Mouse (Mus musculus) splenic B cell, adult 2 months (primary cell): ENCODE results near the gene Atp5k.

ENCODE experiments used
- DNase-seq: peaks from one replicate; pipeline ENCODE4 v3.0.0-alpha.2; 2011; ENCODE audit warnings: low read depth, low spot score
- H3K27me3 ChIP-seq: 2 replicates; pipeline ENCODE4 v1.6.1; 2012; ENCODE audit warnings: mild to moderate bottlenecking, low read length, moderate library complexity, mixed read lengths; ENCODE audit not compliant: control insufficient read depth, poor library complexity, insufficient read depth, severe bottlenecking
- H3K36me3 ChIP-seq: 2 replicates; pipeline ENCODE4 v1.6.1; 2012; ENCODE audit warnings: mild to moderate bottlenecking, low read length, moderate library complexity, mixed read lengths; ENCODE audit not compliant: control insufficient read depth, poor library complexity, insufficient read depth, severe bottlenecking

Atp5k gene

DNA sequence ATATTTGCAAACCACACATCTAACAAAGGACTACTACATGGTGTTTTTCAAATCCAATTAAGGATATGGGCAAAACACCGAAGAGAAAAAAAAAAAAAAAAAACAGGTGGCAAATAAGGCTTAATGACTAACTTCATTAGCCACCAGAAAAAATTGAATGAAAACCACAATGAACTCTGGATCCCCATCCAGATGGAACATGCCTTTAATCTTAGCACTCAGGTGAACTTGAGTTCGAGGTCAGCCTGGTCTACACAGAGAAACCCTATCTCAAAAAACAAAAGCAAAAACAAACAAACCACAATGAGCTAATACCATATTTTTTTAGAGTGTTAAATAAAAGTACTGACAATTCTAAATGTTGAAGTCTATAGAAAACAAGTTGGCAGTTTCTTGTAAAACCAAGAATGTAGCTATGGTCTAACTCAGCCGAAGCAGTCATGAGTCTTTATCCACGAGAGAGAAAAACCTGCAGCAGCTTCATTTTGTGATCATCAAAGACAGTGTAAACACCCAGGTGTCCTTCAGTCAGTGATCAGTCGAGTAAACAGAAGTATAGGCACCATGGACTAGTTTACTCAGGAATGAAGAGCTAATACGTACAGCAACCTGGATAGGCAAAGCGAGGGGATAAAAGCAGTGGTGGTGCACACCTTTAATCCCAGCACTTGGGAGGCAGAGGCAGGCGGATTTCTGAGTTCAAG is 16.7 kb upstream of the Atp5k start:
- no peaks in the 10 kb centered on the region for H3K36me3 ChIP-seq
- no peaks in the 10 kb centered on the region for H3K27me3 ChIP-seq
- DNase-seq = no peak

DNA sequence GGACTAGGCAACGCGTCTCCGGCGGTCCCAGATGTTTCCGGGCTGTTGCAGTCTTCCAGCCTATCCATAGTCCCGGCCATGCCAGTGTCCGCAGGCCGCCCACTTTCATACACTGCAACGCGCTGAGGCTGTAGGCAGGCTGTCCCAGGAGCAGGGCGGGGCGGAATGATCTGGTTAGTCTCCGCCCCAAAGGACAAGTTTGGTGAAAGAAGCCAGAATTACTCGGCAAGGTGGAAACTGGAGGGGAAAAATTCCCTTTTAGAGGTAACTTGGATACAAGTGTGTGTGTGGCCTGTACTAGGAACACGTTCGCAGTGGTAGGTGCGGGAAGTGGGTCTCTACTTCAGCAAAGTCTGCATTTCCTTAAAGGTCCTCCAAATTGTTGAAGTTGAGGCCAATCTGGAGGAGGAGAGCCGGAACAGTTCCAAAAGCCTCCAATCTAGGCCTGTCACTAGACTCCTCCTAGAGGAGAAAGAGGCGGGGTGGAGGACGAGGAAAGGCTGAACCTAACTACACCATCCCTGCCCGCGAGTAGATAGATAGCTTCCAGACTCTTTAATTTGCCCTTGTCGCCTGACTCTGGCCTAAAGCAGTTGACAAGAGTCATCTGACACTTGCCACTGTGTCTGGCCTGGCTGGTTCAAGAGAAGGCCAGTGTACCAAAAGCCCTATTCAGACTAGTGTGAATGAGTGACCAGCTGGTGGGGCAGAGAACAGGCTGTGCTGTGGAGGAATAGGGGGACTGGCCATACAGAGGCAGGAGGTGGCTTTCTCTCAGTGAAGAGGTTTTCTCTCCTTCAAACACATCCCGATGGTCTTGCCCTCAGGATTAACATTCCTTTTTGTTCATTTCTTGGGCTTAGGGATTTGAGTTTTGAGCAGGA is 14.8 kb upstream of the Atp5k start, which contains the start of gene Mfsd7a:
Gene Mfsd7a (minus strand): TSS at position 107 of the 884 bp plus-strand sequence.
- H3K36me3 ChIP-seq = no peaks in the 10 kb centered on the region
- H3K27me3 ChIP-seq = no peaks in the 10 kb centered on the region
- DNase-seq = no peak

DNA sequence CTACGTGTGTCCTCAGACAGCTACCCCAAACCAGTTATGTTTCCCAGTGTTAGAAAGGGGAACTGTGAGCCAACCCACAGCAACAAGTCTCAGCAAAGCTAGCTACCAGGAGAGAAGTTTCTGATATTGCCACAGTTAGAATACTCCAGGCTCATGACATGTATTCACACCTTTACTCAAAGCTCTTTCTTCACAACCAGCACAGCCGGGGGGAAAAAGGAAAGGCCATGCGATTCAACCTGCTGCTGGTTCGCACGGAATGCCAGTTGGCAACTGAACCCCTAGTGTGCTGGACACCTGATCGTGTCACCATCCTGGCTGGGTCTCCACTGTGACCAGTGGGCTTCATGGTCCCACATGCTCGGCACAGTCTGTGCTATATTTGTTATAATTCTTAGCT is 13.6 kb upstream of the Atp5k start:
- DNase-seq = no peak
- Histone ChIP-seq H3K36me3 (no peaks in the 10 kb centered on the region), H3K27me3 (no peaks in the 10 kb centered on the region)

DNA sequence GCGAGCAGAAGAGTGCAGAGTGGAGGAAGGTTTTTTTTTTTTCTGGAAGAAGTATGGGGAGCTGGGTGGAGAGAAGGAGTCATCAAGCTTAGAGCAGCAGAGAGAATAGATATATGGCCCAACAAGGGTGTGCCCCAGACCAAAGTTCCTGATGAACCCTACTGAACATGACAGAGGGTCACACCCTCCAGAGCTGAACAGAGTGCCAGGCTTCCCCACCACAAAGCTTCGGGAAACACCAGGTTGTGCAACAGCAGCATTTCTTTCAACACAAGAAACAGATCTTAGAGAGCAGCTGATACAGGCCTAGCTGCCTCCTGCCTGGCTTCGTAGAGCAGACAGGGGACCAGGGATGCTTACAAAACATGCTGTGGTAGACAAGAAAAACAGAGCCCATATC is 12.7 kb upstream of the Atp5k start:
- Histone ChIP-seq H3K36me3 (no peaks in the 10 kb centered on the region), H3K27me3 (no peaks in the 10 kb centered on the region)
- no peak for DNase-seq

DNA sequence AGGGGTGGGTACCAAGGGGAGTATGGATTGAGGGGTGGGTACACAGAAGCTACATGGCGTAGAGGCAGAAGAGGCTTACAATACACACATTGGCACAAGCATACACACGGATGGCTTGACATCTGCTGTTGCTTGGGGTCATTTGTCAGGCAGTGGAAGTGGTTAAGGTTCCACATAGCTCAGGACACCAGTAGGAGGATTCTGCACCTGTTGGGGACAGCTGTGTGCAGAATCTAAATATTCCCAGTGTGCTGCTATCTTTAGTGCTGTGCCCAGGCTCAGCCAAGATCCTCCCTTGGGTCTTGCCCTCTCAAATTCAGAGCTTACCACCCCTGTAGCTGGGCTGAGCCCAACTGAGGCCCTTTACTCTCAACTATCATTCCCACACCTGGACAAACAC is 1.9 kb upstream of the Atp5k start:
- DNase-seq = no peak
- no peaks in the 10 kb centered on the region for H3K27me3 ChIP-seq

DNA sequence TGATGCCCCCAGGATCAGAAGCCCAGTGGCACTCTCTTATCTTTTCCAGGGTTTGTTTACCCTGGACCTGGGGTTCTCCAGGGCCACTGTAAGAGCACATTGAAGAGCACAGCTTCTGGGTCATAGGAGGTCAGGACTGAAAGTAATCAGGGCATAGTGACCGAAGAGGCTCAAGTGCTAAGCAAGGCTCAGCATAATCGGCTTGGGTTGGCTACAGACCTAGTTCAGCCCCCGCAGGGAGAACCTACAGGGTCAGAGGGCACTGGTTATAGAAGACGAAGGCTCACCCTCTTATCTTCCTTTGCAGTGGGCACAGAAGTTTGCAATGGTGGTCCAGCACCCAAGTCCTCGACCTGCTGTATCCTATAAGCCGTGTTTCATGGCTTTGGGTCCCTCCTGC is 3.1 kb downstream of the Atp5k start:
- no peak for DNase-seq
- Histone ChIP-seq H3K27me3 (no peaks in the 10 kb centered on the region), H3K36me3 (no peaks in the 10 kb centered on the region; the same call in 1 of the 2 replicates)

More for the DNA sequence above, 1.9 kb upstream of the Atp5k start:
- H3K36me3 ChIP-seq = no peaks in the 10 kb centered on the region

DNA sequence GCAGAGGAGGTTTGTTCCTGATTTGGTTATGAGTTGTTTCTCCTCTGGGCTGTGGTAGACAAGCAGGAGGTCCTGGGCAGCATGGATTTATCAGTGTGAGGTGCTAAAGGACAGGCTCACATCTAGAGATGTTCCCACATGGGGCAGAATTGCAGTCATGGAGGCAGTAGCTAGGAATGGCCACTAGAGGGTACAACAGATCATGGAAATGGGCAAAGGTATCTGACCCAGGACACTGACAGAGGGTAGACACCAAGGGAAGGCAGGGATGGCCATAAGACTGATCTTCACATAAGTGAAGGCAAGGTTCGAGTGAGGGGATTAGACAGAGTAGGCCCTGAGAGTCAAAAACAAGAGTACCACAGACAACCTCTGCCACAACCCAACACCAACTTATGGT is 7.1 kb downstream of the Atp5k start:
- H3K36me3 ChIP-seq = no peaks in the 10 kb centered on the region; the same call in 1 of the 2 replicates
- H3K27me3 ChIP-seq = no peaks in the 10 kb centered on the region
- DNase-seq = peak; percentile 67

DNA sequence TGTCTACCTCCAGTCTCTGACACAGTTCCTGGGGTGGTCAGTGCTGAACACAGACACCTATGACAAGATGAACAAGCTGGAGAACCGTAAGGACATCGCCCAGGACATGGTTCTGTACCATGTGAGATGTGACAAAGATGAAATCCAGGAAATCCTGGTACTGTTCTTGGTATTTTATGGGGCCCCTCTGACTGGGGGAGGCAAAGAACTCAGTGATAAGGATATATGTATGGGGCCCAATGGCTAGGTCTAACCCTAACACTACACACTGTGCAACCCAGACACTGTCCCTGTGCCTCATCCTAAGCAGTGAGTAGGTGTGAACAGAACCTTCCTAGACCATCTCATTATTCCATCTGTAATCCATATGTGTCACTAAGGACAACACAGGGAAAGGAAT is 10.8 kb downstream of the Atp5k start:
- Histone ChIP-seq H3K36me3 (no peaks in the 10 kb centered on the region), H3K27me3 (no peaks in the 10 kb centered on the region)
- DNase-seq = no peak

DNA sequence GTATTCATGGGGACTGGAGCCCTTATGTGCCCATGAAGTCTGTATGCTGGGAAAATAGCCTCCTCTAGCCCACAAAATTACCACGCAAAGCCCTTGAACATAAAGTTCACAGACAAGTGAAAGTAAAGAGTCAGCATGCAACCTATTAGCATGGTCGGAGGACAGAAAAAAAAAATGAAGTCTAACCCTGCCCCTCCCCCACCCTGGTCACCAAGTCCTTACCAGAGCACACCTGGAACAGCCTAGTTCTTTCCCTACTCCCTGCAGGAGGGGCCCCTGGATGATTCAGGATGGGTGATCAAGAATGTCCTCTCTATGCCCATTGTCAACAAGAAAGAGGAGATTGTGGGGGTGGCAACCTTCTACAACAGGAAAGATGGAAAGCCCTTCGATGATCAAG is 11.5 kb downstream of the Atp5k start:
- Histone ChIP-seq H3K27me3 (no peaks in the 10 kb centered on the region), H3K36me3 (no peaks in the 10 kb centered on the region)
- DNase-seq = no peak

DNA sequence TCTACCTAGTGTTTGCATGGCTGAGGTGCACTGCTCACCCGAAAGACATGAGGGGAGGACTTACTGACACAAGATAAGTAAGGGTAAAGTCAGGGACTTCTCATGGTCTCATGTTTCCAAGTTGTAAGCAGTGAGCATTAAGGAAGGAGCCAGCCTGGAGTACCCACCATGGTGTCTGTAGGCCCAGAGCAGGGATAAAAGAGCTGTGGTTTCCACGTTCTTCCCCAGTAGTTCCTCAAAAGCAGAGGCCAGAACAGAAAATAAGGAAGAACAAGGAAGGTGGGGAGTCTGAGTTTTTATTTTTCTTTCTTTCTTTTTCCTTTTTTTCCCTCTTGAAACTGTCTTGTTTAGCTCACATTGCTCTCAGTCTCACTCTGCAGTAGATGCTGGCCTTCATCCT is 19.5 kb downstream of the Atp5k start:
- no peak for DNase-seq
- H3K36me3 ChIP-seq = no peaks in the 10 kb centered on the region
- no peaks in the 10 kb centered on the region for H3K27me3 ChIP-seq

DNA sequence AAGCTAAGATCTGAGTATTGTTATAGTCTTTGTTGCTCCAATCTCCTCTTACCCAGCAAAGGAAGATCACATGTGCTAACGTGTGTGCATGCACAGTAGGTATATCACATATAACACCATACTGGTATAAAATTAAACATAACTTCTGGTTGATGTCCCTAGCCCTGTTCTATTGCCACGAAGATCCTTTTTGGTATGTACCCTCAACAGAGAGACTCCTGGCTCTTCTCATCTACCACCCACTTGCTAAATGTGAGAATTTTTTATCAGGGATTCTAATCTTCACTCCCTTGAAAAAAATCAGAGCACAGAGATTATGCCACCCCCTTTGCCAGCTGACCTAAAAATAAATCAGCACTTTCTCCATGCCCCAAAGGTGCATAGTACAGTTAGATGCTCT is 27.3 kb downstream of the Atp5k start:
- no peaks in the 10 kb centered on the region for H3K27me3 ChIP-seq
- H3K36me3 ChIP-seq = no peaks in the 10 kb centered on the region
- DNase-seq = no peak

DNA sequence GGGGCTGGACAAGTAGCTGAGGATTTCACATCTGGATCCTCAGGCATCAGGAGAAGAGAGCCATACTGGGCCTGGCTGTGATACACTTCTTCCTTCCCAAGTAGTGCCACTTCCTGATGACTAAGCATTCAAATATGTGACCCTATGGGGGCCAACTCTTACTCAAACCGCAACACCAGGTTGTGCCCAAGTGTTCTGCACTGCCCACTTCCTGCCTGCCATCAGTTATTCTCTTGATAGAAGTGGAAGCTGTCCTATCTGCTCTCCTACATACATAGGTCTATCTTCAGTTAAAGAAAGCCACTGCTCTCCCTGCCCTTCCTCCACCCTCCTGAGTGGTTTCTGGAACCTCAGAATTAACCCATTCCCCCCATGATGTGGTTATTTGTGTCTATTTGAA is 28.8 kb downstream of the Atp5k start:
- Histone ChIP-seq H3K36me3 (no peaks in the 10 kb centered on the region), H3K27me3 (no peaks in the 10 kb centered on the region)
- no peak for DNase-seq

DNA sequence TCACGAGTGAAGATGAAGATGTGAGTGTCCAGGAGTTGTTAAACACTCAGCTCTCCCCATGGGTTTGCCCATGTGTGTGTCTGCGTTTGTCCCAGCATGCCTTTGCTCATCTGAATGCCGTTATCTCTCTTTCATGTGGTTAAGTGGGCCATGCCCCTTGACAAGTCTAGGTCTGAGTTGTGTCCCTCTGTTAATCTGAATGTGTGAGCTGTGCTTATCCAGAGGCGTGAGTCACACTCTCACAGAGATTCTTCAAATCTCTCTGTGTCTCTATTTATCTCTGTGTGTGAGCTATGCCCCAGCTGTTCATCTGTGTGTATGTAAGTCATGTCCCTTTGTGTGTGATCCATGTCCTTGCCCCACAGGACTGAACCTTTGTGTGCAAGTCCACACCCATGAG is 30.8 kb downstream of the Atp5k start:
- DNase-seq = no peak
- H3K36me3 ChIP-seq = no peaks in the 10 kb centered on the region
- H3K27me3 ChIP-seq = no peaks in the 10 kb centered on the region

DNA sequence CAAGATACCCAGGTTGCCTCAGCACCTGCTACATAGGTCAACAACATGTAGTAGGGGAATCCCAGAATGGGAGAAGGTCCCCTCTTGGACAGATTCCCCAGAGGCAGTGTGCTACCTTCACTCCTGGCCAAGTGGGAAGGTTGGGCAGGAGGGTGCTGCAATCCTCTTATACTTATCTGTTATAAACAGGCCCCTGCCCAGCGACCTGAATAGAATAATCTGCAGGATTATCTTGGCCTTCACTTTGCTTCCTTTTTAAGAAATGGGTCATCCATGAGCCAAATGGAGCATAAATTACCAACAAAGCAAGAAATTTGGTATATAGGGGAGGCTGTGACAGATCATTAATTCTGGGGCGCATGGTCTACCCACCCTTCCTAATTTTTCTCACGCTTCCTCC is 44.5 kb downstream of the Atp5k start:
- no peak for DNase-seq
- H3K27me3 ChIP-seq = no peaks in the 10 kb centered on the region; the same call in 1 of the 2 replicates
- no peaks in the 10 kb centered on the region for H3K36me3 ChIP-seq

DNA sequence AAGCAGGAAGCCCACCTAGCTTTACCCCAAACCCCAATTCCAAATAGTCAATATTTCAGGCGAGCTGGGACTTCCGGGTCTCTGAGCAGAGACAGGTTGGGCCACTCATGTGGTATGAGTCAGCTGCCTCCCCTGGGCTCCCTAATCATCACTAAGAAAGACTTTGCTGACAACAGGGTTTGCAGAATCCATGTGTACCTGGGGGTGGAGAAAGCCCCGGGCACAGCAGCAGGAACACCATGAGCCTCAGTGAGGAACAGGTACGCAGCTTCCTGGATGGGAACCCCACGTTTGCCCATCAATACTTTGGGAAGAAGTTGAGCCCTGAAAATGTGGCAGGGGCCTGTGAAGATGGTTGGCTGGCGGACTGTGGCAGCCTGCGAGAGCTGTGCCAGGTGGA is 46.0 kb downstream of the Atp5k start, which contains the start of gene Pde6b:
Gene Pde6b (plus strand): TSS at position 191 of the 400 bp plus-strand sequence.
- no peak for DNase-seq
- H3K27me3 ChIP-seq = no peaks in the 10 kb centered on the region; the same call in 1 of the 2 replicates
- H3K36me3 ChIP-seq = no peaks in the 10 kb centered on the region
